Mouse (Mus musculus) liver, embryonic 14.5 days (tissue): ENCODE measurements at regions not wholly inside any gene's neighbourhood (a gene's known extent, or its start where the extent isn't known, plus 50 kb on each side); places are given as distances from the start of the nearest gene placed in this dataset.

Experiments
- ATAC-seq: fragments of 200-750 bp; cut with Nextera tagmentation; 2 replicates; pipeline ENCODE4 v1.8.0; 2017; ENCODE audit warnings: moderate number of reproducible peaks, mild to moderate bottlenecking, moderate library complexity; ENCODE audit not compliant: insufficient read depth
- DNase-seq, 3 experiments: peaks; one replicate each; pipeline ENCODE4 v3.0.0-alpha.2; 2012 to 2013; ENCODE audit warnings: low read depth in 3 of 3, low spot score in 3 of 3
- H3K27ac ChIP-seq: fragments of 300-500 bp; sonication (generic); 2 replicates; pipeline ENCODE4 v1.5.1; 2014; ENCODE audit warnings: moderate library complexity, mild to moderate bottlenecking, control low read depth, inconsistent platforms
- H3K27me3 ChIP-seq: fragments of 300-500 bp; sonication (generic); 2 replicates; pipeline ENCODE4 v1.6.1; 2014; ENCODE audit warnings: mild to moderate bottlenecking, low read length, moderate library complexity; ENCODE audit not compliant: control insufficient read depth, insufficient read depth
- H3K36me3 ChIP-seq: fragments of 300-500 bp; sonication (generic); replicated peaks from 2 replicates; pipeline ENCODE4 v1.6.1; 2014; ENCODE audit warnings: low read depth; ENCODE audit not compliant: control insufficient read depth, insufficient read depth
- H3K4me1 ChIP-seq, 2 experiments: fragments of 200-500 bp in 1 of 2; fragments of 300-500 bp in 1 of 2; sonication (generic) in 1 of 2; replicated peaks; 2 replicates each; pipeline ENCODE4 v1.6.1; 2012 to 2014; ENCODE audit warnings: antibody characterized with exemption in 1 of 2, inconsistent platforms in 1 of 2, low read length in 1 of 2; ENCODE audit not compliant: control insufficient read depth in 2 of 2, insufficient read depth in 2 of 2
- H3K4me2 ChIP-seq: fragments of 300-500 bp; sonication (generic); 2 replicates; pipeline ENCODE4 v1.6.1; 2014; ENCODE audit warnings: low read depth, mild to moderate bottlenecking, control low read depth, moderate library complexity
- H3K4me3 ChIP-seq, 2 experiments: fragments of 200-500 bp in 1 of 2; fragments of 300-500 bp in 1 of 2; sonication (generic) in 1 of 2; 2 replicates each; pipeline ENCODE4 v1.5.1; 2012 to 2014; ENCODE audit warnings: low read depth in 2 of 2, low read length in 2 of 2, mild to moderate bottlenecking in 2 of 2, control low read depth in 1 of 2, inconsistent platforms in 1 of 2, moderate library complexity in 1 of 2; ENCODE audit not compliant: insufficient read depth in 1 of 2
- H3K9ac ChIP-seq: fragments of 300-500 bp; sonication (generic); replicated peaks from 2 replicates; pipeline ENCODE4 v1.6.1; 2014; ENCODE audit warnings: mild to moderate bottlenecking, control low read depth, moderate library complexity
- H3K9me3 ChIP-seq: fragments of 300-500 bp; sonication (generic); 2 replicates; pipeline ENCODE4 v1.6.1; 2016; ENCODE audit warnings: low read length, mixed read lengths; ENCODE audit not compliant: control insufficient read depth
- CTCF ChIP-seq: IDR thresholded peaks from 2 replicates; pipeline ENCODE4 v1.5.1; 2016; ENCODE audit warnings: antibody characterized with exemption, low read depth, control low read depth
- EP300 ChIP-seq: IDR thresholded peaks from 2 replicates; pipeline ENCODE4 v1.6.1; 2016; ENCODE audit warnings: antibody characterized with exemption, low read depth
- WGBS: fragments of 180-500 bp; shearing (Covaris S2); extraction: QIAGEN DNeasy Blood & Tissue Kit; methylation state at CpG from one replicate; pipeline ENCODE4 v1.1.7; 2014; ENCODE audit not compliant: insufficient replicate concordance; 5-methylcytosine and 5-hydroxymethylcytosine counted together

DNA sequence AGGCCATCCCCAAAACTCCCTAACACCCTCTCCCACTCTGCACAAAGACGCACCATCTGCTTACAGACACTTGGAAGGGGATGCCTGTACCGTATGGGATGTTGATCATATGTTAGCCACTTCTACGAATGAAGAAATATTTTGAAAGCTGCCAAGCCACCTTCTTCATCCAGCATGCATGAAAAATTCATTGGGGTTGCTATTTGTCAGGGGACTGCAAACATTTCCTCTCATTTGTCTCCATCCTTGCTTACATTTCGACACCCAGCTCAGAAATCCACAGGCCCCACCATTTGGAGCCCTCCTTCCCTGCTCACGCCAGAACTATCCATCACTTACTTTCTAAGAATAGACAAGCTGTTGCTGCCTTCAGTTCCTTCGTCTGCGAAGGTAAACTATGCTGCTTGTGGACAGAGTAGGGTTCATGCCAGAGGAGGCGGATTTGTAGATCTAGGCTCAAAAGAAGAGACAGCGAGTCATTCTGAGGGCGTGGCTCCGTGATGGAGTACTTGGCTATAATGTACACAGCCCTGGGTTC, 51.2 kb upstream of the Cdh4 start:
- Histone ChIP-seq H3K4me1 (no peaks in the 10 kb centered on the region), H3K9me3 (no peaks in the 10 kb centered on the region), H3K36me3 (no peaks in the 10 kb centered on the region), H3K27ac (no peak overlapping the region), H3K4me2 (no peak overlapping the region), H3K4me3 (no peak overlapping the region), H3K9ac (no peak overlapping the region), H3K27me3 (no peaks in the 10 kb centered on the region)
- DNase-seq (no peak), ATAC-seq (no peak)
- TF ChIP-seq CTCF: no peak
- no peak for TF ChIP-seq EP300
- 50% methylated on average over 11 of the region's 11 CpGs for WGBS
